Mouse (Mus musculus): Measurements from ENCODE around the gene Fam53a. TPM values are rescaled to one million over a fixed set of nuclear protein-coding genes. Genes with fewer than 3 reads are reported as not detected.

Fam53a gene
- polyA plus RNA-seq, 1 experiment from 2014 or later: 41.7 TPM

DNA sequence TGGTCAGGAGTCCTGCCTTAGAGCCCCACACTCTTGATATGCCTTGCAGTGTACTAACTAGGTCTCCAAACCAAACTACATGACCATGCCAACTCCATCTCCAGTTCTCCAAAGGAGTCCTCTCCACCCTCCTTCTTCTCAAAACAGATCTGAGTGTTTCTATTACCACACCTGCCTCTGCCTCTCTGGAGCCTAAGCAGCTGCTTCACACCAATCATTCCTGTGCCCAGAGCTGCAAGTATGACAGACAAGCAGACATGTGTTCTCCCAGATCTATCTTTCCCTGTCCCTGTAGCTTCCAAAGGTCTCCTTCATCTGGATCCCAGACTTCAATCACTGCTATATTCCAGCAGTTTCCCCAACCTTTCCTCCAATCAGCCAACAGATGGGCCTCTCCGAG, 27.3 kb upstream of the Fam53a start:
- peak overlapping the region; percentile 97 for H3K4me2 ChIP-seq (ENCODE audit: low read length)
- no peaks in the 10 kb centered on the region for H3K27me3 ChIP-seq (replicated peaks; ENCODE audit: control insufficient read depth, insufficient read depth, low read length)
- H3K9ac ChIP-seq (replicated peaks; ENCODE audit: low read depth, low read length): peak overlapping the region; percentile 70
- peak overlapping the region; percentile 82 for H3K4me3 ChIP-seq (replicated peaks; ENCODE audit: low read length)
- no peak for ATAC-seq
- WGBS: 33% methylated on average over 1 of the region's 1 CpGs
- H3K27ac ChIP-seq (ENCODE audit: low read length): no peak overlapping the region
- no peaks in the 10 kb centered on the region for H3K9me3 ChIP-seq (ENCODE audit: control insufficient read depth, low read length)
- H3K4me1 ChIP-seq (replicated peaks; ENCODE audit: control insufficient read depth, insufficient read depth, low read length): peaks cover 38% of the 10 kb centered on the region
- no peaks in the 10 kb centered on the region for H3K36me3 ChIP-seq (ENCODE audit: control insufficient read depth, insufficient read depth)

DNA sequence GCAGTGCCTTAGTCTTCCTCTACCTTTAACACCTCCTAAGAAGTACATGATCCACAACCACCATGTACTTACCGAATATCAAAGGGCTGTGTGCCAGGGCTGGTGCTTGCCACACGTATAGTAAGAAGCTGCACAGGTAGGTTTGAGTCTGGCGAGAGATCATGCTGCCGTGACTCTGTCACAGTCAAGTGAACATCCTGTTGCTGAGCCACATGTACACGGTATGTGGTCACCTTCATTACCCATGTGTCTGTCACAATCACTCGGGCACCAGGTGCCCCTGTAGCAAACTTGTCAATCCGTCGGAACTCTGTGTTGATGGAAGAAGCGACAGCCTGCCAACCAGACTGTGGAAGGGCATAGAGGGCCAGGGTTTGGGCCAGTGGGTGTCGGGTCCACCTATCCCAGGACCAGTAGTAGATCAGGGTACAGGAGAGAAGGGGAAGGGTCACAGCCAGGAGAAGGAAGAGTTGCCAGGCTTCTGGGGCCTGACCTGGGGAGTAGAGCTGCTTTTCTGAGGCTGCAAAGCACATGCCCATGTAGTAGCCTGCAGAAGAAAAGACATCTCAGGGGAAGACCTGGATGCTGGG, 25.9 kb upstream of the Fam53a start:
- 96% methylated on average over 10 of the region's 10 CpGs for WGBS
- H3K27me3 ChIP-seq (replicated peaks; ENCODE audit: control insufficient read depth, insufficient read depth, low read length): no peaks in the 10 kb centered on the region
- ATAC-seq: no peak
- no peaks in the 10 kb centered on the region for H3K36me3 ChIP-seq (ENCODE audit: control insufficient read depth, insufficient read depth)
- no peak overlapping the region for H3K9ac ChIP-seq (replicated peaks; ENCODE audit: low read depth, low read length)
- H3K4me3 ChIP-seq (replicated peaks; ENCODE audit: low read length): no peak overlapping the region
- no peak overlapping the region for H3K27ac ChIP-seq (ENCODE audit: low read length)
- H3K4me2 ChIP-seq (ENCODE audit: low read length): no peak overlapping the region
- peaks cover 47% of the 10 kb centered on the region for H3K4me1 ChIP-seq (replicated peaks; ENCODE audit: control insufficient read depth, insufficient read depth, low read length)
- H3K9me3 ChIP-seq (ENCODE audit: control insufficient read depth, low read length): no peaks in the 10 kb centered on the region

DNA sequence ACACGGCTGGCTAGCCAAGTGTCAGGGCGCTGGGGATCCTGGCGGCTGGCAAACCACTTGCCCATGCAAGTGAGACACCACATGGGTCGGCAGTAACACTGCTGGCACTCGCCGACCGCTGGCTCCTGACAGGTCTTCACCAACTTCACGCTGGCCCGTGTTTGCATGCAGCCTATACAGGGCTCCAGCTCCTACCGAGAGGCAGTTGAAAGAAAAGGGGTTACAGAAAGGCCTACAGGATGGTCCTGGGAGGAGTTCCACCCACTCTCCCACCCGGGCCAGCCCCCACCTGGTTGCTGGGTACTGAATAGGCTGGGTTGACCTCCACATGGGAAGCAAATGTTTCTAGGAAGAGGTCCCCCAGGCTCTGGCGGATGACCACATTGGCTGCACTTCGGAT, 25.0 kb upstream of the Fam53a start:
- Histone ChIP-seq H3K4me1 (replicated peaks; ENCODE audit: control insufficient read depth, insufficient read depth, low read length) (peaks cover 46% of the 10 kb centered on the region), H3K9ac (replicated peaks; ENCODE audit: low read depth, low read length) (no peak overlapping the region), H3K27ac (ENCODE audit: low read length) (no peak overlapping the region), H3K27me3 (replicated peaks; ENCODE audit: control insufficient read depth, insufficient read depth, low read length) (no peaks in the 10 kb centered on the region), H3K4me2 (ENCODE audit: low read length) (no peak overlapping the region), H3K4me3 (replicated peaks; ENCODE audit: low read length) (no peak overlapping the region), H3K9me3 (ENCODE audit: control insufficient read depth, low read length) (no peaks in the 10 kb centered on the region), H3K36me3 (ENCODE audit: control insufficient read depth, insufficient read depth) (no peaks in the 10 kb centered on the region)
- no peak for ATAC-seq
- WGBS: 94% methylated on average over 13 of the region's 13 CpGs

DNA sequence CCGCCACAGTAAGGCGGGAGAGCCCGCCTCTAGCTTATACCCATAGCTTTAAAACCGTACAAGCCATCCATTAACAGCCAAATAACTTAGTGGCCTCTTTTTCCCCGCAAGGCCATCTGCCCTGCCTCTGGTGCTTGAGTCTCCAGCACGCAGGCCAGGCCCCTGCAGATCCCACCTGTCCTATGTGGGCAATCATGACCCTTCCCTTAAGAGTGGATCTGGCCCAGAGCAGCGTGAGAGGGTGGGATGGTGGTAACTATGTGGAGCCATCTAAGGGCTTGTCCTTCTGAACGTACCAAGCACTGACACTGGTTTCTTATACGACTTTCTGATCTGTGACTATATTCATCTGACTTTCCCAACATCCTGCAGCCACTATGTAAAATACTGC, 23.3 kb upstream of the Fam53a start:
- Histone ChIP-seq H3K27me3 (replicated peaks; ENCODE audit: control insufficient read depth, insufficient read depth, low read length) (no peaks in the 10 kb centered on the region), H3K36me3 (ENCODE audit: control insufficient read depth, insufficient read depth) (0 out of 2 replicates have a peak, but pooled peaks cover 3% of the 10 kb centered on the region), H3K4me1 (replicated peaks; ENCODE audit: control insufficient read depth, insufficient read depth, low read length) (peaks cover 37% of the 10 kb centered on the region), H3K9me3 (ENCODE audit: control insufficient read depth, low read length) (no peaks in the 10 kb centered on the region), H3K27ac (ENCODE audit: low read length) (peak overlapping the region; percentile 94), H3K4me3 (replicated peaks; ENCODE audit: low read length) (peak overlapping the region; percentile 93), H3K9ac (replicated peaks; ENCODE audit: low read depth, low read length) (peak overlapping the region; percentile 50), H3K4me2 (ENCODE audit: low read length) (peak overlapping the region; percentile 75)
- WGBS: 3% methylated on average over 9 of the region's 9 CpGs
- ATAC-seq: peak; percentile 13

DNA sequence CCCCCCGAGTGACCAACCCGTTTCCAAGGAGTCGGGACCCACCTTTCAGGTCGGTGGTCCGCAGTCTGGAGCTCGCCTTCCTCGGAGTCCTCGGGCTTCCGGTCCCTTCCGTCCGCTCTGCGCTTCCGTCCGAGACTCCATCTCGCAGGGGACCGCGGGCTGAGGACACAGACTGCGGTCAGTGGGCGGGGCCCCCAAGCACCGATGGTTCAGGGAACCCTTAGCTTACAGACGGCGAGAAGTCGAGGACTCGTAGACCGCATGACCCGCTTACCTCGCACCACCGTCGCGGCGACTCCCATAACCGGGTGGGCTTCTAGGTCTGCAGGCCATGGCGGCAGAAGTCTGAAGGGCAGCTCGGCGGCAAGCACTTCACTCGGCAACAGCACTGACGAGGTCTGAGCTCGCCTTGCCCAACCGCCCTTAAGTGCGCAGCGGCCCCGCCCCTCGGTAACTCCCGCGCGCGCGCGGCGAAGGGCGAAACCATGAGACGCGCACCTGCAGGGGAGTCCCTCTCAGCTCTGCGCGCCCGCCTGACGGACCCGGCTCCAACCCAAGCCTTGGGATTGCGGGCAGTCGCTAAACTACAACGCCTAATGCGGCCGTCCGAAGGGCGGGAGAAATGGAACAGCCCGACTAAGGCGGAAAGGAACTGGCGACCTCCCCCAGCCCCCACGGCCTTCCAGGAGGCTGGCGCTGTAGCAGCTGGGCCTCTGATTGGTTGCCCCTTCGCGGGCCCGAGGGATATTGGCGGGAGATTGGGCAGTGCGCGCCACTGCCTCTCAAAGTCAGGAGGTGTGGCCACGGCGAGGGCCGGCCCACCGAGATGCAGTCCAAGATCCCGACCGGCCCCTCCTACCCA, 22.7 kb upstream of the Fam53a start, which contains the start of gene Slbp:
Slbp (minus strand) TSS at position 654 of the 862 bp plus-strand sequence.
- H3K4me2 ChIP-seq (ENCODE audit: low read length): peak within 1 kb of the TSS; percentile 75
- peak within 1 kb of the TSS; percentile 94 for H3K27ac ChIP-seq (ENCODE audit: low read length)
- H3K27me3 ChIP-seq (replicated peaks; ENCODE audit: control insufficient read depth, insufficient read depth, low read length): no peaks in the 10 kb centered on the region
- 0 out of 2 replicates have a peak, but pooled peaks cover 3% of the 10 kb centered on the region for H3K36me3 ChIP-seq (ENCODE audit: control insufficient read depth, insufficient read depth)
- H3K9ac ChIP-seq (replicated peaks; ENCODE audit: low read depth, low read length): peak within 1 kb of the TSS; percentile 63
- peak within 1 kb of the TSS; percentile 93 for H3K4me3 ChIP-seq (replicated peaks; ENCODE audit: low read length)
- under 1% methylated on average over 82 of the region's 82 CpGs for WGBS
- H3K4me1 ChIP-seq (replicated peaks; ENCODE audit: control insufficient read depth, insufficient read depth, low read length): peaks cover 36% of the 10 kb centered on the region
- peak; percentile 97 for ATAC-seq
- H3K9me3 ChIP-seq (ENCODE audit: control insufficient read depth, low read length): no peaks in the 10 kb centered on the region

DNA sequence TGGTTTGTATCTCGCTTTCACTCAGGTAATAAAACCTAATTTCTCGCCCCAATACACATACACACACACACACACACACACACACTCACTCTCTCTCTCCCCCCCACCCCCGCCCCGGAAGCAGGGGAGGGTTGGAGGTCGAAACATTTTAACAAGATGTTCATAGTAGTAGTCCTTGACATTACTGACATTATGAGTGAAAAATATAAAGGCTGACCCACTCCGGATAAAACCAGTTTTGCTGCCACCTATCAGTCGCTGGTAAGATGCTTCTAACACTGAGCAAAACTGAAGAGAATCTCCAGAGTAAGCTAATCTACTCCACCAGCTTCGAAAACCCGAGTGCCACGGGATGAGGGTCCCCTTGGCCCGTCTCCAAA, 22.1 kb upstream of the Fam53a start:
- H3K27me3 ChIP-seq (replicated peaks; ENCODE audit: control insufficient read depth, insufficient read depth, low read length): no peaks in the 10 kb centered on the region
- peaks cover 30% of the 10 kb centered on the region for H3K4me1 ChIP-seq (replicated peaks; ENCODE audit: control insufficient read depth, insufficient read depth, low read length)
- 0% methylated on average over 11 of the region's 11 CpGs for WGBS
- peak overlapping the region; percentile 75 for H3K4me2 ChIP-seq (ENCODE audit: low read length)
- no peaks in the 10 kb centered on the region for H3K9me3 ChIP-seq (ENCODE audit: control insufficient read depth, low read length)
- ATAC-seq: no peak
- peak overlapping the region; percentile 94 for H3K27ac ChIP-seq (ENCODE audit: low read length)
- H3K36me3 ChIP-seq (ENCODE audit: control insufficient read depth, insufficient read depth): 0 out of 2 replicates have a peak, but pooled peaks cover 3% of the 10 kb centered on the region
- H3K4me3 ChIP-seq (replicated peaks; ENCODE audit: low read length): peak overlapping the region; percentile 93
- peak overlapping the region; percentile 63 for H3K9ac ChIP-seq (replicated peaks; ENCODE audit: low read depth, low read length)

DNA sequence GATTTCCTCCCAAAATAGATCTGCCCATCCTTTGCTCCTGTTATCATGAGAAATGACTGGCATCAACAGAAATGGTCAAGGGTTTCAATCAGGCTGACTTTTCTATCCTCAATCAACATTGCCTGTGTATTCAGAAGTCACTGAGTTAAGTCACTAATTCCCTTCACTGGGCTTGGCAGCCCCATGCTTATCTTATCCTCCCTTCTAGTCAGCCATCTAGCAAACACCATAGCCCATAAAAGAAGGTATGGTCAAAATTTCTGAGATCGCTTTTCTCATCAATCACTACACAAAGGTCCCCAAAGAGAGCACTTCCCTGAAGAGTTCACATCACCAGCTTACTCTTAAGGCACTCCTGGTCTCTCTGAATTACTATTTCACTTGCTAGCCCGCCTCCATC, 21.6 kb upstream of the Fam53a start:
- peaks cover 24% of the 10 kb centered on the region for H3K4me1 ChIP-seq (replicated peaks; ENCODE audit: control insufficient read depth, insufficient read depth, low read length)
- H3K4me2 ChIP-seq (ENCODE audit: low read length): peak overlapping the region; percentile 75
- no peaks in the 10 kb centered on the region for H3K9me3 ChIP-seq (ENCODE audit: control insufficient read depth, low read length)
- H3K9ac ChIP-seq (replicated peaks; ENCODE audit: low read depth, low read length): peak overlapping the region; percentile 63
- no peak overlapping the region; the same call in 1 of the 2 replicates for H3K27ac ChIP-seq (ENCODE audit: low read length)
- ATAC-seq: no peak
- H3K4me3 ChIP-seq (replicated peaks; ENCODE audit: low read length): peak overlapping the region; percentile 93
- 0 out of 2 replicates have a peak, but pooled peaks cover 5% of the 10 kb centered on the region for H3K36me3 ChIP-seq (ENCODE audit: control insufficient read depth, insufficient read depth)
- H3K27me3 ChIP-seq (replicated peaks; ENCODE audit: control insufficient read depth, insufficient read depth, low read length): no peaks in the 10 kb centered on the region
- WGBS: 17% methylated on average over 2 of the region's 2 CpGs

DNA sequence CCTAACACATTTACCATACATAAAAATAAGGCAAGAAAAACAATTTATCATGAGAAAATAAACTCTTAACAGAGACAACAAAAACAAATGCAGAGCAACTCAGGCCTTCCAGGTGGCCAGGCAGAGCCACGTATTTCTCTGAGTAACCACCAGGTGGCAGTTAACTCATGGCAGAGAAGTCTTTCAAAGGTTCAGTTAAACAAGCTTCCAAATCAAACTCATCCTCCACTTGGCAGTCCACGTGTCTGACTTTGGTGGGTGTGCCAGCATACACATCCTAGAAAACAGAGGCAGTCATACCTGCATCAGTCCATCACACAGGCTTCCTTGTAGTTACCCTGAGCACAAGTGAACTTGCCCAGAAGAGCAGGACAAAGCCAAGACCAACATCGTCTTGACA, 11.2 kb upstream of the Fam53a start:
- ATAC-seq: no peak
- H3K36me3 ChIP-seq (ENCODE audit: control insufficient read depth, insufficient read depth): peaks cover 23% of the 10 kb centered on the region
- WGBS: 38% methylated on average over 3 of the region's 3 CpGs

DNA sequence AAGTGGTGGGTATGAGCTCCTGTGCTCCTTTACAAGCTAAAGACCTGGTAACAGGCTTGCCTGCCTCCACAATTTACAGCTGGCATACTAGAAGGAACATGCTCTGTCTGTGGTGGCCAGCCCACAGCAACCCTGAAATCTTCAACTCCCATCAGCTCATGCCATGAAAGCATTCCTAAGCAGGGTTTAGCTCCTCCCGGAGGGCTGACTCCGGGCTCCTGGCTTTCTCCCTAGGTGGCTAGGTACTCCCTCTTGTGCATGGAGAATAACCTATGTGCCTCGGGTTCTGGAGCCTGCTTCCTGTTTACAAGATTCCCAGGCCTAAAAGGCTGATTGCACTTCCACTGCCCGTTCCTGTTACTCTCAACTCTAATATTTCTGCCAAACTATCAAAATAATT, 9.4 kb upstream of the Fam53a start:
- Histone ChIP-seq H3K4me2 (ENCODE audit: low read length) (no peak overlapping the region), H3K4me3 (replicated peaks; ENCODE audit: low read length) (no peak overlapping the region), H3K9ac (replicated peaks; ENCODE audit: low read depth, low read length) (no peak overlapping the region), H3K27ac (ENCODE audit: low read length) (no peak overlapping the region), H3K27me3 (replicated peaks; ENCODE audit: control insufficient read depth, insufficient read depth, low read length) (no peaks in the 10 kb centered on the region), H3K4me1 (replicated peaks; ENCODE audit: control insufficient read depth, insufficient read depth, low read length) (no peaks in the 10 kb centered on the region), H3K36me3 (ENCODE audit: control insufficient read depth, insufficient read depth) (peaks cover 17% of the 10 kb centered on the region), H3K9me3 (ENCODE audit: control insufficient read depth, low read length) (no peaks in the 10 kb centered on the region)
- no peak for ATAC-seq
- WGBS: 70% methylated on average over 4 of the region's 4 CpGs

More for the DNA sequence above, 11.2 kb upstream of the Fam53a start:
- no peak overlapping the region for H3K9ac ChIP-seq (replicated peaks; ENCODE audit: low read depth, low read length)
- H3K4me1 ChIP-seq (replicated peaks; ENCODE audit: control insufficient read depth, insufficient read depth, low read length): no peaks in the 10 kb centered on the region
- H3K27ac ChIP-seq (ENCODE audit: low read length): no peak overlapping the region
- no peaks in the 10 kb centered on the region for H3K9me3 ChIP-seq (ENCODE audit: control insufficient read depth, low read length)
- no peak overlapping the region for H3K4me3 ChIP-seq (replicated peaks; ENCODE audit: low read length)
- no peak overlapping the region for H3K4me2 ChIP-seq (ENCODE audit: low read length)
- no peaks in the 10 kb centered on the region for H3K27me3 ChIP-seq (replicated peaks; ENCODE audit: control insufficient read depth, insufficient read depth, low read length)
